Mouse (Mus musculus) CH12F3 (cell line): Measurements from ENCODE around the gene Arl6ip5.

Experiments used
- in situ Hi-C: fragments of 300-500 bp; cut with MboI; formaldehyde crosslinking; loops from 2 replicates; pipeline ENCODE4 v1.14.3; 2020; ENCODE audit warnings: low sequenced_read_pairs

The Arl6ip5 gene

DNA sequence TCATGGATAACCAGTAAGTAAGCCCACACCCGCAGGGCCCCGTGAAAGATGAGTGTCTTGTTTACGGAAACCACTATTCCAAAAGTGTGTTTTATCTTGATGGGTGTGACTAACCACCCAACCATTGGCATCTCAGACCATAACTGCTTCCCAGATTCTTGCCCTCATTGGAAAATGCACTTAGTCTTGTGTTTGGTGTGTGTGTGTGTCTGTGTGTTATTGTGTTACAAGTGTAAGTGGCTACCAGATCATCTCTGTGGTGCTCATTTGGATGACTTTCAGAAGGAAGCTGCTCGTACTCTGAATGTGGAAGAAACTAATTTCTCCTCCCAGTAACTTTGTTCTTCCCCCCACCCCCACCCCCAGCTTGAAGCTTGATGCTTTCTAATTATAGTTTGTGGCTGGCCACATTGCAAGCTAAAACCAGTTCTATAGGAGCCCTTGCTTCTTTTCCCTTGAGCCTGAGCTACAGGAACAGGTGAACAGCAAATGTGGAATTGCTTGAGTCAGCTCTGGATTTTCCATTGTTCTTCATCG, 12.5 kb downstream of the Arl6ip5 start:
- in situ Hi-C loops: no loop called here

DNA sequence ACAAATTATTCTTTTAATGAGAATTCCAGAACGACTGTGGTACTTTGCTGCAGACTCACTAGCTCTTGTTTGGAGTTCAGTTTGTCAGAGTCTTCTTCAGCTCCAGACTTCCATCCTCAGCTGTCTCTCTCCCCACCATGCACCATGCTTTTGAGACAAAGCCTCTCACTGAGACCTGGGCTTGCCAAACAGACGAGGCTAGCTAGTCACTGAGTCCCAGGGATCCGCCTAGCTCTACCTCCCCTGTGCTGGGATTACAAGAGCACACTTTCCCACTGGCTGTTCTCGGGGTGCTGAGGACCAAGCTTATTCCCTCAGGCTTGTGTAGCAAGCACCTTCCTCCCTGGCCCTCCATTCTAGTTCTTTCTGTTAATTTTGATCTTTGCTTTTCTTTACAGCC, 13.1 kb downstream of the Arl6ip5 start:
- in situ Hi-C loops: no loop called here

- in situ Hi-C loops: no loop called here
Observed at GRCm38 (mm10) chr6:97224505-97224904, 14.0 kb downstream of the Arl6ip5 start.

- in situ Hi-C loops: no loop called here
Observed at GRCm38 (mm10) chr6:97226083-97226491, 15.6 kb downstream of the Arl6ip5 start.

- in situ Hi-C loops: no loop called here
Observed at GRCm38 (mm10) chr6:97227067-97227847, 16.8 kb downstream of the Arl6ip5 start.

DNA sequence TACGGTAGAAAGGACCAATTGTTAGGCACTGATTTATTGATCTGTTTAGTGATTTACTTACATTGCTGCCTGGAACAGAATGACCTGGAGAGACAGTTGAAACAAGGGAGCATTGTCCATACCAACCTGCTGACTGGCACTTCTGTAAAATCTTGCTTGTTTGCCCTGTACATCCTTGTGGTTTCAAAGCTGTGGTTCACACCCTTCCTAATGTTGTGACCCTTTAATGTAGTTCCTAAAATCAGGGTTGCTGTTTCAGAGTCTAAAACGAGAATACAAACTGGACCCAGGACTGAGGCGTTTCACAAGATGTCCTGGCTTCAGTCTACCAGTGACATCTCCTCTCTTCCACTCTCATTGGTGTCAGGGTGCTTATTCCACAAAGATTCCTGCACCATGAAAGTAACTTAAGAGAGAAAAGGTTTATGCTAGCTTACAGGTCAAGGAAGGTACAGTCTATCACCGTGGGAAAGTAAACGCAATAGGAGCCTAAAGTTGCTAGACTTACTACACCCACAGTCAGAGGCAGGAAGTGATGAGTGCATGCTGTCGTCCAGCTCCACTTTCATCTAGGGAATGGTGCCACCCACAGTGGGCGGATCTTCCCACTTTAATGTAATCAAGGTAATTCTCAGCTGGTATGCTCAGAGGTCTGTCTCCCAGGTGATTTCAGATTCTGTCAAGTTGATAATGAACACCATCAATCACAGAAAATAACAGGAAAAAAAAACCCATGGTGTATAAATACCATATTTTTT, 24.6 kb downstream of the Arl6ip5 start:
- in situ Hi-C loops: no loop called here

DNA sequence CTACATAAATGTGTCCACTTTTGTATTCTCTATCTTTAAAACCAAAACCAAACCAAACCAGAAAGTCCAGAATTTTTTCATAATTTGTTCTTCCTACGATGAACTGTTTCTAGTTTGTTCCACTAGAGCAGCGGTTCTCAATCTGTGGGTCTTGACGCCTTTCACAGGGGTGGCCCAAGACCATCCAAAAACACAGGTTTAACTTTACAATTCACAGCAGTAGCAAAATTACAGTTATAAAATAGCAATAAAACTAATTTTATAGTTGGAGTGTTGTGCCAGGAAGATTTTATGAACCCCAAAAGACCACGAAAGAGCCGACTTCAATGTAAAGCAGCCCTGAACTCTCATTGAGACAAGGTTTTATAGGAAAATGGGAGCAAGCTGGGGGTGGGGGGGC, 25.6 kb downstream of the Arl6ip5 start:
- in situ Hi-C loops: no loop called here

- in situ Hi-C loops: no loop called here
Observed at GRCm38 (mm10) chr6:97239360-97239759, 28.9 kb downstream of the Arl6ip5 start.

DNA sequence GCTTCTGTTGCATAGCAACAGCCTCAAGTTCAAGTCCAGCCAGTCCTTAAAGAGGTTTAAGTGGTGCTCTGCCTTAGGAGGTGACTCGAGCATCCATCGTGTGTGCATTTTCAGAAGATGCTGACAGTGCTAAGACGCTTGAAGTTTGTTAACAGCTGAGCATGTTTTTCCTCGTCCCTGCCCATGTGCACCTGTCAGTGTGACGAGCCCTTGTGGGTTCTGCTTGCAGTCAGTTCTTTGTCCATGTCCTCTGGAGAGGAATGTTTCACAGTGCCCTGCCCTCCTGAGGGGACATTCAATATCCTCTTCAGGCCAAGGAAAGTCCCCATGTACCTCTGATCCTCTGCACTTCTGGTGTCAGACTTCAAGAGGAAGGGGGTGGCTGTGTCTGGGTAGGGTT, 29.6 kb downstream of the Arl6ip5 start:
- in situ Hi-C loops: no loop called here

- in situ Hi-C loops: no loop called here
Observed at GRCm38 (mm10) chr6:97242522-97242921, 32.0 kb downstream of the Arl6ip5 start.

- in situ Hi-C loops: no loop called here
Observed at GRCm38 (mm10) chr6:97245200-97245599, 34.7 kb downstream of the Arl6ip5 start.

DNA sequence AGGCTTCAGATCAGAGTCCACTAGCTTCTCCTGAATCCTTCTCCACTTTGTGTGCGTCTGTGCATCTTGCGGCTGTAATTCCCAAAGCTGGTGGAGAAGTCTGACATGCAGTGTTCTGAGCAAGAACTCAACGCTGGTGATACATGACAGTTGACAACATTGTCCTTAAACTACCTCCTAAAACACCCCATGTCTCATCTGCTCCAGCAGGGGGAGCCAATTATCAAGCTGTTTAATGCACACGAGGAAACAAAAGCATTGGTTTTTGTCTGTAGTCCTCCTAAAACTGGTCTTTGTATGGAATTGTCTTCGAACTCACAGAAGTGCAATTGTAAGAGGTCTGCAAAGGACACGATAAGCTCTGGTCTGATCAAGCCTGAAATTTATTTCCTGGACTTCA, 40.5 kb downstream of the Arl6ip5 start:
- in situ Hi-C loops: loop anchor here (25.0 kb wide), 1 partner anchor 761 kb away; no protein-coding TSS in a partner anchor

GRCm38 (mm10) chr6:97252086-97252485, 41.6 kb downstream of the Arl6ip5 start:
- in situ Hi-C loops: loop anchor here (25.0 kb wide), 1 partner anchor 760 kb away; no protein-coding TSS in a partner anchor

GRCm38 (mm10) chr6:97252711-97253221, 42.3 kb downstream of the Arl6ip5 start, which contains the start of gene Lmod3:
TSS of gene Lmod3 (minus strand) at chr6:97252759.
- in situ Hi-C loops: loop anchor here (25.0 kb wide), 1 partner anchor 760 kb away; no protein-coding TSS in a partner anchor

GRCm38 (mm10) chr6:97258489-97258888, 48.0 kb downstream of the Arl6ip5 start:
- in situ Hi-C loops: loop anchor here (25.0 kb wide), 1 partner anchor 754 kb away; no protein-coding TSS in a partner anchor

DNA sequence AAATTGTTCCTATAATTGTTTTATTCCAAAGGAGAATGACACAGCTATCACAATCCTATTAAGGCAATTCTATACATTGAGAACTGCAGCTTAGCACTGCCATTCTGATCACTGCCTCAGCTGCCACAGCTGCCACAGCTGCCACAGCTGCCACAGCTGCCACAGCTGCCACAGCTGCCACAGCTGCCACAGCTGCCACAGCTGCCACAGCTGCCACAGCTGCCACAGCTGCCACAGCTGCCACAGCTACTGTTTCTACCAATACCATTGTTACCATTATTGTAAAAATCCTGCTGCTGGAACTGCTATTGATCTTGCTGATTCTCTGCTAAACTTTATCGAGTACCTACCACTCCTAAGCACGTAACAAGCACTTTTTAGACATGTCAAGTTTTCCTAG, 49.4 kb downstream of the Arl6ip5 start:
- in situ Hi-C loops: loop anchor here (25.0 kb wide), 1 partner anchor 752 kb away; no protein-coding TSS in a partner anchor

- in situ Hi-C loops: loop anchor here (25.0 kb wide), 1 partner anchor 750 kb away; no protein-coding TSS in a partner anchor
Observed at GRCm38 (mm10) chr6:97262229-97262628, 51.7 kb downstream of the Arl6ip5 start.

GRCm38 (mm10) chr6:97263750-97264149, 53.3 kb downstream of the Arl6ip5 start:
- in situ Hi-C loops: loop anchor here (25.0 kb wide), 1 partner anchor 749 kb away; no protein-coding TSS in a partner anchor

DNA sequence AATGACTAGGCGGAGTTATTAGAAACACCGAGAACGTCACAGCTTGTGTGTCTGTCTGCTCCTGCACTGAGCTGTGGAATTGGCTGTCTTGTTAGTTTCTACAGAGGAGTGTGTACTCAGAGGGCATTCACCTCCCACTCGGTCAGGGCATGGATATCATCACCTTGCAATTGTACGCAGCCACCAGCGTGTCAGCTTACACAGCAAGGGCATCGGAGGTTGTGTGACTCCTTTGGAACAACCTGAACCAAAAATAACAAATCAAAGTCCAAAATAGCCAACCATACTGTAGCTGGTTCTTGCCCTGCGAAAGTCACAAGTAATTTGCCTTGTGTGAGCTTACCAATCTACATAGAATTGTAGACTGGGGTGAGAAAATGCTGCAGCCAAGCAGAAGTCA, 54.8 kb downstream of the Arl6ip5 start:
- in situ Hi-C loops: loop anchor here (25.0 kb wide), 1 partner anchor 747 kb away; no protein-coding TSS in a partner anchor

- in situ Hi-C loops: loop anchor here (25.0 kb wide), 1 partner anchor 747 kb away; no protein-coding TSS in a partner anchor
Observed at GRCm38 (mm10) chr6:97265705-97266104, 55.2 kb downstream of the Arl6ip5 start.

DNA sequence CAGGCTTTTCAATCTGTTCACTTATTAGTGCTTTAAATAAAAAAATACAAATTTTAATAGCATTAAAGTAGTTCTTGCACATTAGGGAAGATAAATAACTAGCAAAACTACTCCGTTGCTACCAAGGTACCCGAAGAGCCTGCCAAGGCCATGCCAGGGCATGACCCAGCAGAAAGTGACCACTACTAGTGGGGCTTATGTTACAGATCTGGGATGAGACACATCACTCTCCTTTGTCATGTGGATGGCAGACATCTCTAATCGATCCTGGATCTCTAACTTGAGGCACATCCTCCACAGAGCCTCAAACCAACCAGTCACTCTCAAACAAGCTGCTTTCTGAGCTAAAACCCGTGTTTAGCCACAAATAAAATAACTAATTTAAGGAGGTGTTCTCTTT, 56.2 kb downstream of the Arl6ip5 start:
- in situ Hi-C loops: loop anchor here (25.0 kb wide), 1 partner anchor 746 kb away; no protein-coding TSS in a partner anchor
